Mouse (Mus musculus) frontal cortex, postnatal 14 days (tissue): ENCODE measurements at regions not wholly inside any gene's neighbourhood (a gene's known extent, or its start where the extent isn't known, plus 50 kb on each side); places are given as distances from the start of the nearest gene placed in this dataset.
A peak's percentile ranks its signal among the peaks of the same experiment; 100 is the strongest.

Experiments
- DNase-seq, 2 experiments: peaks; one replicate each; pipeline ENCODE4 v3.0.0; 2022; ENCODE audit warnings: low spot score in 2 of 2

DNA sequence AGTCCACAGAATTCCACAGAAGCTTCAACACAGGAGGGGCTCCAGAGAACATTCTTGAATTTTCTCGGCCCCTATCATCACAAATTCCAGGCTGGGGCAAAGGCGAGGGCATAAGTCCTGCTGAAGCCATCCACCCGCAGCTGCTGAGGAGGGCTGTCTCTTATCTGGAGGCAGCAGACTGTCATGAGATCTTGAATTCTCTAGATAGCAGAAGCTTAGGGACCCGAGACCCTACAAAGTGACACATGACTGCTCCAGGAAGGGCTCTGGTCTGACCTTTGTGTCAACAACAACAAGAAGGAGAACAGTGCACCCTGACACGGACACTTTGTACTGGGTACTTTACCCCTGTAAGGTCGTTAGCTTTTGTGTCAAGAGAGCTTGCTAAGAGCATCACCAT is 57.2 kb downstream of the Lao1 start:
- no peak for DNase-seq

DNA sequence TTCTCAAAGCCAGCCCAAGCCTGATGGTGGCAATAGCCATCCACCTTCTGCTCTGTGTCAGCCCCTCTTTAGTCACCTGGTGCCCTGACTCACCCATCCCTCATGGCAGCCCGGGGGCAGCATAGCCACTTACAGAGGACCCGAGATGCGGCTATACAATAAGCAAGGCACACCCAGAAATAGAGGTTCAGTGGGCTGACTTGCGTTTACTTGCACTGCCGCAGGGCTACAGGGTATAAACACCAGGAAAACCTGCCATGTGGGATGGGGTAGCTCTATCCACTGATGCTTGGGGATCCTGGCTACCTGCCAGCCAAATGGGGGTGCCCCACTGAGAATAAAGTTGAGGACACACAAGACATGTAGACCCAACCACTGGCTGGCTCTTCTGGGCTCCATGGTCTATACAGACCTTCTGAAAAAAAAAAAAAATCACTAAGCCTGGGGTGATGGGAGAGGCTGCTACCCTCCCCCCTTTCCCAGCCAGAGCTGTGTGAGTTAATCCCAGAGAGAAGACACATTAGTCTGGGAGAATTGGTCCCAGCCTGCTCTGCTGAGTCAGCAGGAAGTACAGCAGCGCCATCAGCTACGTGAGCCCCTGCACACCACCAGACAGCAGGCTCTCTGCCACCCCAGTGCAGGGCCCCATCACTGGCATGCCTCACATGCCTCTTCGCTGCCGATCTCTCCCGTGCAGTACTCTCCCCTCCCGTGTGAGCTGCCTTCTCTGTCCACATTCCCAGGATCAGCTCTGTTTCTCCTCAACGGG is 57.8 kb downstream of the Lao1 start:
- DNase-seq: no peak

DNA sequence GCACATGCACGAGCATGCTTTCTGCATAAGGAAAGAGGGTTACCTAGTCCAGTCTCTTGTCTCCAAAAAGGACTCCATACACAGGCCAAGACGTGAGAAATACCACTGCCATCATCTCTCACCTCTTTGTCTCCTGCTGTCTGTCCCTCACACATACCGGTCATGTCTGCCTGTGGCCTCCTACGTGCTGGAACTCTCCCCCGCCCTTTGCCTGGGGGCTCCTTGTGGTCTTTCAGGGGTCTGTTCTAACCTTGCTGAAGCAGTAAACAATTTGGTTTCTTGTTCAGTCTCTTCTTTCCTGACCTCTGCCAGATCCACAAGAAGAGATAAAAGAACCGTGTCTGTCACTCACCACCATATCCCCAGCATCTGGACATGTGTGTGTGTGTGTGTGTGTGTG is 61.0 kb downstream of the Lao1 start:
- DNase-seq: no peak

DNA sequence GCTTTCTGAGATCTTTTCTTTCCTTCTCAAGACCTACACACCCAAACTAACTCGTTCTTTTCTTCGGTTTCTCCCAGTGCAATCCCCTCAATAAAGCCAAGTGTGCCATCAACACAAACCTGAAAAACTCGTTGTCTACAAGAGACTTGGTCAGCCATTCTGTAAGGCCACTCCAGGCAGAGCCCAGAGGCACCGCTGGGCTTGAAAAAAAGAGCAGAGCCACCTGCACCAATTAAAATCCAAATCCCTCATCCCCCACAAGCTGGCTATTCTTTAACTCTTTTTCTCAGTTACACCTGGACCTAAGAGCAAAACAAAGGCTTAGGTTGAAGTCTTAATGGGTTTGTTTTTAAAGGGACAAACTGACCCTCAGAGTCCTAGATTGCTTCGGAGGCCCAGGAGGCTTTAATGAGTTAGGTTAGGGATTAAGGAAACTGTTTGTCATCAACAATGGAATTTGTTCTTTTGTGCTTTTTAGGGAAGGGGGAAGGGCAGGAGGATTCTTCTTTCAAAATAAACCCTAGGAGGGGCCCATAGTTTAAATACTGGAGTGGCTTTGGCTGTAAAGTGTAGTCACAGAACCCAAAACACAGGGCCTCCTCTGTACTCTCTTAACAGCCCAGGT is 65.0 kb downstream of the Lao1 start:
- no peak for DNase-seq

DNA sequence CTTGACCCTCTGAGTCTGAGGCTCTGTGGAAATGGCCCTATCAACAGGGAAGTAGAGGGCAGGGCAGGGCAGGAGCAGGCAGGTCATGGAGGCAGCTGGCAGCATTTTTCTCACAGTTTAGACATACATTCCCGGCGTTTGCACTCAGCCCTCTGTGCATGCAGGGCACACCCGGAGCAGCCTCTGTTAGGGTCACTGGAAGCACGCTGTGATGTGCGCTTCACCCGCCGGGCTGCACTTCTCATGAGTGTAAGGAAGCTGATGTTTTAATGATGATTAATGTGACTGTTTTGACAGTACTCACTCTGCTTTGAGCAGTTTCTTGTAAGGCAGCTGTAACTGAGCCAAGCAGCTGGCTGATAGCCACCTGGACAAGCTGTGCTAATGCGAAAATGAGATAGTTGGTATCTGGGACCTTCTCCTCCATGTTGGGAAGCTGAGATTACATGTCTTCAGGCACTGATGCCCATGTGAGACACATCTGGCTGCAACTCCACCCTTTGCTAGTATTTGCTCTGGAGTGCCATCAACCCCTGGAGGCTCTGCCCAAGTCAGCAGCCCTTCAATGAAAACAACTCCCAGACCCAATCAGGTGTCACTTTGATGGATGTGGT is 66.9 kb downstream of the Lao1 start:
- DNase-seq: no peak

DNA sequence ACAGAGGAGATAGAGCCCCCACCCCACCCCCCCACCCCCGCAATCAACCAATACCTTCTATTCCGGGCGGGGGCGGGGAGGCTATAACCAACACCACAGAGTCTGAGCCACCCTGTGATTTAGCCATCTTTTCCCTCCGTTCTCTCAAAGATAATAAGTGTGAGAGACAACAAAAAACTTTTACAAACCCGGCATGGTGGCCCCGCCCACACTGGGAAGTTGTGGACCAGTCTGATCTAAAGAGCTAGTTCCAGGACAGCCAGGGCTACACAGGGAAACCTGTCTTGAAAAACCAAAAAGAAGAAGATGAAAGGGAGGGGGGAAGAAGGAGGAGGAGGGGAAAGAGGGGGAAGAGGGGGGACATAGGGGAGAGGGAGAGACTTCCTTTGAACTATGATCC is 67.7 kb downstream of the Lao1 start:
- DNase-seq: no peak

DNA sequence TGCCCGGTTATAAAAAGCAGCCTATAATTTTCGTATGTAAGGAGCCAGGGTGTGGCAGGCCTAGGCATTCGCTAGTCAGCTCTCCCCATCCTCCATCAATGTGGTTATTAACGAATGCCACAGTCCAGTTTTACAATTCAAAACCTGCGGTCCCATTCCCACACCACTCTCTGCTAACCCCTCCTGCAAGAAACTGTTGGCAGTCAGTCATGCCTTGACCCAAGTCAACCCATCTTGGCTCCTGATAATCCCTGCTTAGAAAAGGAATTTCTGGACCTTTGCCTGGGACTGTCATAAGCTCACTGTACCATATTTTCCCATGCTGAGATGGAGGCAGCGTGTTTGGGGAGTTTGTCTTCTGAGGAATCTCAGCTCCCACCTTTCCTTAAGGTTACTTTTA is 68.4 kb downstream of the Lao1 start:
- DNase-seq: no peak

DNA sequence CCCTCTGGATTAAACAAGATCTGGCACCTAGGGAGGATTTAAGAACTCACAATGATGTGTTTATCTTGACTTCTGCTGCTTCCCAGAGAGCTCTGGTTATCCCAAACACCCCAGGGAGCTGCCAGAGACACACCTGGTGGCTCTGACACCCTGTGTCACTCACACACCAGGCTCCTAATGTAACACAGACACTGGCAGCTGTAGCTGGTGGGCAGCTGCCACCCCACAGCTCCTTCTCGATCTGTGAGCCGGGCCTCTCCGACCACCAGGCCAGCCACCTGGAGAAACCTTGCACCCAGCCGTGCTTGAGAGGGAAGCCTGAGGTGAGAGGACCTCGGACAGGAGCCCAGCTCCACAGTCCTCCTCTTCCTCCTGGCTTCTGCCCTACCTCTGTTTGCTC is 69.5 kb downstream of the Lao1 start:
- no peak for DNase-seq

DNA sequence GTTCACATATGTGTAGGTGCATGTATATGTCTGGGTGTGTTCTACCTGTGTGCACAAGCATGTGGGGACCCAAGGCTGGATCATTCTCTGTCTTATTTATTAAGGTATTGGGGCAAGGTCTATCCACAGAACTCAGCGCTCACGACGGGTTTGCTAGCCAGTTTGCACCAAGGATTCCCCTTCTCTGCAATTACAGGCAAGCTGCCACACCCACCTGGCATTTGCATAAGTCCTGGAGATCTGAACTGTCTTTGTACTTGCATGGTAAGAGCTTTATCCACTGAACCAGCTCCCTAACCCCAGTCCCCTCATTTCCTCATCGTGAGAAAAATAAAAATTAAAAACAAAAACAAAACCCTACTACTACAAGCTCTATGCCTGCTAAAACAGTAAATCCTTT is 71.6 kb downstream of the Lao1 start:
- no peak for DNase-seq

DNA sequence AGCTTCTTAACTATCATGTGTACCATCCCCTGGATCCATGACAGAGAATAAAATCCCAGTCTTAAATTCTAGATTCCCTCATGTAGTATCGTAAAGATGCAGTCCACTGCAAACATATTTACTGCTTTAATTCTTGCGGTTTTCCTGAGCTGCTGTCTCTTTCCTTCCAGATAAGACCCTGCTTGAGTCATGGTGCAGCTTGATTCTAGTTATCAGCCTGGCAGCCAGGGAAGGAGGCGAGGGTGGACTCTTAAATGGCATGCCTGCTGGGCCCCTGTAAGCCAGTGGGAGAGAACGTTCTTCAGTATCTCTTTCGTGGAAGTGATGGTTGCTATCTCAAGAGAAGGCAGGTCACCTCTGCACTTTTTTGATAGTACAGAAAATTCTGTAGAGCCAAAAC is 71.9 kb upstream of the Slc2a1 start:
- no peak for DNase-seq

DNA sequence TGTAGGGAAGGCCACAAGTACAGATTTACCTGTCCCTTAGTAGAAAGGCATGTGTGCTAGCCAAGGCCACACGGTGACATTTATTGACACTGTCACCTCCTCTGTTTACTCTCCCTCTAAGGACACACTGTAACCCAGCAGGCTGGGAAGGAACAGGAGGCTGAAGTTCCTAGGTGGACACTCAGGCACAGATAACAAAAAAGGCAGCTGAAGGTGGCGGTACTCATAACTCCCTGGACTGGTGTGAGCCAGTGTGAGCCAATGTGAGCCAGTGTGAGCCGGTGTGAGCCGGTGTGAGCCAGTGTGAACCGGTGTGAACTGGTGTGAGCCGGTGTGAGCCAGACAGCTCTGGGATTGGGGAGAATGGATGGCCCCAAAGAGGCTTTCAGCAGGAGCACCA is 68.5 kb upstream of the Slc2a1 start:
- no peak for DNase-seq

DNA sequence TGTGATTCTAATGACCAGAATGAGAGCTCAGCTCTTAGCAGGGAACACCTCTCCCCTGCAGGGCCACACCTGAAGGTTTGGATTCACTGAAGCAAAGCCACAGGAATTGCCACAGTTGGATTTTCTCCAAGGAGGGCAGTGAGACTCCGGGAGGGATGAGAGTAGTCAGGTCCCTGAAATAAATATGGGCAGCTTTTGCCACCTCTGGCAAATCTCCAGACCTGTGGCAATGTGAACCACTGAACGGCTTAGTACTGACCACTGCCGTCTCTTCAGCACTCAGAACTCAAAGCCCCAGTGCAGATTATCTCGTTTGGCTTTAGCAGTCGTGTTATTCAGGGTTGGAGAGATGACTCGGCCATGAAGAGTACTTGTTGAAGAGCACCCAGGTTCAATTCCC is 66.9 kb upstream of the Slc2a1 start:
- no peak for DNase-seq

DNA sequence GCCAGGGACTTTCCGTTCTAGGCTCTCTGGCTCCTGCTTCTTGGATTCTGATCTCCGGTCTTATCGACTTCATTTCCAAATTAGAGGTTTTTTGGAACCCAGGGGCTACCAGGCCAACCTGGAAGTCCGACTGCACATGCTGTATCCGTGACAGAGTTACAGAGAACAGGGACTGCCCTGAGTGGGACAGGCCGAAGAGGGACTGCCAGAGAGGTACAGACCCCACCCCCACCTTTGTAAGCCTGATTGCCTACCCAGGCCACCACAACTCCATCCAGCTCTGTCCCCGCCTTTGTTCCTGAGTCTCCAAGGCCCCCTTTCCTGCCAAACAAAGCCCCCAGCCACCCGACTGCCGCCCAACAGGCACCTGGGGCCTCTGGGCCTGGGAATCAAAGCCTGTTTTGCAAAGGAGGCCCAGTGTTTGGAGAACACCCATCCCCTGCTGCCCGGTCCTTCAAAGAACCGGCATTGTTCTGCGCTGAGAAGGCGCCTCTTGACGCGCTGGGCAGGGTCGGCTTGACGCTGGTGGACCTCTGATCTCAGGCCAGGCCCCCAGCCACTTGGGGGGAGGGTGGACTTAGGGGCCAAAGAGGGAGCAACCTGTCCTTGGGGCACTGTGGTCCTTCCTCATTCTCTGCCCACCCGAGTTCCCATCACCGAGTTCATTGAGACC is 64.4 kb upstream of the Slc2a1 start:
- peak in 1 of 2 experiments; percentile 17 for DNase-seq

DNA sequence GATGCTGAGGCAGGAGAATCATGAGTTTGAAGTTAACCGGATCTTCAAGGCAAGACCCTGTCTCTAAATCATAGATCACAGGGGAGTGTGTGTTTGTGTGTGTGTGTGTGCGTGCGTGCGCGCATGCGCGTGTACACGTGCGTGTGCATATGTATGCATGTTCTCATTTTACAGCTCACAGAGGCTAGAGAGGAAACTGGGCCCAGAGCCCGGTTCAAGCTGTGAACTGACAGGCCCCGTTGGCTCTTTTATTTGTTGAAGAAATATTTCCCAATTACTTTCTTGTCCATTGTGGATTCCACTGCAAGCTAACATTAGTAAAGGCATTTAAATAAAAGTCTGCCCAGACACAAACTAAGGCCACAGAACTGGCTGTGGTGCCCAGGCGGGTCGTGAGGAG is 63.7 kb upstream of the Slc2a1 start:
- DNase-seq: no peak

DNA sequence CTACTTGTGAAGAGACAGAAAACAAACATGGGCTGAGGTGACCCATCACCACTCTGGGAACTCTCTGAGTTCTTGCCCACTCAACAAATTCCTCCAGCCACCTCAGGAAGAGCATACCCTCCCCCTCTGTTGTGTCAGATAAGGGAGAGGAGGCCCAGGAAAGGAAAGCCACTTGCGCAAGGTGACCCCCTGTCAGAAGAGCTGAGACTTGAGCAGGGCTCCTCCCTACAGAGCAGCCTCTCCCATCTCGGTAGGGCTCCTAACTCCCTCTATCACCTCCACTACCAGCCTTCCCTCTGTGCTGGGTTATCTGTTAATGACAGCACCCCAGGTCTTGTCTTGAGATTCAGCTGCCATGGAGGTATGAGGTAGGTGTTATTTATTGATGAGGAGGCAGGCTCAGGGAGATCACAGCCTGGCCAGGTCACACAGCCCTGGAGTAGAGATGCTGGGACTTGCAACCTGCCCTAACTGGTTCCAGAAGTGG is 57.6 kb upstream of the Slc2a1 start:
- DNase-seq: no peak

DNA sequence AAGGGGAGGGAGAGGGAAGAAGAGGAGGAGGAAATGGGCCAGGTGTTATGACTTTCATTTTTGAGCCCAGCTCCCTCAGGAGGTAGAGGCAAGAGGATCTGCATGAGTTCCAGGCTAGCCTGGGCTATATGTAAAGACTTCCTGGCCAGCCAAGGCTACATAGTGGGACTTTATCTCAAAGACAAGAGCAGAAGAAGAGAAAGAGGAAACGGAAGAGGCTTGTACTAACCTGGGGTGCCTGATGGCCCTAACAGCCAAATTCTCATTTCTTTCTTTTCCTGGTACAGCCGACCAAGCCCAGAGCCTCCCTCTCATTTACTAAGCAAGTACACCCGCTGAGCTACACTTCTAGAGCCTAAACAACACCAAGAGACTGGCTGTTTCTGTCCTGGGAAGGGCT is 56.0 kb upstream of the Slc2a1 start:
- no peak for DNase-seq

DNA sequence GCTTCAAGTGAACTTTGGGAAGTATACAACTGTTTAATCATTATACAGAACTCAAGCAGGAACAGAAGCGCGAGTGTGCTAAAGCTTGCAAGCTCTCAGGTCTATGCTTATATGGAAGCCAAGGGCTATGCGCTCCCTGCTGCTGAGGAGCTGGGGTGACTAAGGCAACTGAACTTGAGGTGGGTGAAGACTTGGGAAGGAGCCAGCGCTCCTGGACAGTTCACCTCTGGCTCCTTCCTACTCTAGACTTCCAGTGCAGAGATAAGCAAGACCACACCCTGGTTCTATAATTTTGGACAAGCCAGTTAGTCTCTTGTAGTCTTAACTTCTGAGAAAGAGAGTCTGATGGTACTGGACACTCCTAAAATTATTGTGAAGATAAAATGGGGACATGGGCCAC is 55.3 kb upstream of the Slc2a1 start:
- DNase-seq: no peak

DNA sequence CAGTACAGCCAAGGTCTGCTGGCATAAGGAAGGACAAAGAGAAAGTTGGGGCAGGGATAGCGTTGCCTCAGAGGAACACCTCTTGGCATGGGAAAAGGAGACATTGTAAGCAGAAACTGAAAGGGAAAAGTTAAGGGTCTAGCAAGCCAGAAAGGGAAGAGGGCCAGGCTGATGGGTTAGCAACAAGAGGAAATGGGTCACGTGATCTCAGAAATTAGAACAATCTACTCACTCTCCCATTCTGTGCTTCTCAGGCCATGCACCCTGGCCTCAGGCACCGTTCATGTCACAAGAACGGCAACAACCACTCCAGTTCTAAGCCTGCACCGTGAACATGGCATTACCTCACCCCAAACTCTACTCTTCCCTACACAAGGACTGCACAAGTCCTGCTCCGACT is 54.8 kb upstream of the Slc2a1 start:
- DNase-seq: no peak

DNA sequence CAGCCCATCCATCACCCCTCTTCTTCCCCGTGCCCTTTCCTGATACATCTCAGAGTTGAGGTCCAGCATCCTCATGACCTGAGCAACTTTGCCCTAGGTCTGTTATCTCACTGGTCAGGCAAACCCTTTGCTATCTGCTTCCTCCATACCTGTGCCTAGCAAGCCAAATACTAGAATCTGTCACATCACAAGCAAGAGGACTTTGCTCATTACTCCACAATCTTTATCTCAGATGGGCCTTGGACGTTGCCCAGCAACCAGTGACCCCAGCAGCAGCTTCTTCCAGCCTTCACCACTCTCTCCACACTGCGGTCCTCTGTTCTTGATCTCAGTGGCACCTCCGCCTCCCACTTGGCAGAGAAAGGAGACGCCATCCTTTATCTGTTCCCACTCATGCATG is 54.4 kb upstream of the Slc2a1 start:
- no peak for DNase-seq

DNA sequence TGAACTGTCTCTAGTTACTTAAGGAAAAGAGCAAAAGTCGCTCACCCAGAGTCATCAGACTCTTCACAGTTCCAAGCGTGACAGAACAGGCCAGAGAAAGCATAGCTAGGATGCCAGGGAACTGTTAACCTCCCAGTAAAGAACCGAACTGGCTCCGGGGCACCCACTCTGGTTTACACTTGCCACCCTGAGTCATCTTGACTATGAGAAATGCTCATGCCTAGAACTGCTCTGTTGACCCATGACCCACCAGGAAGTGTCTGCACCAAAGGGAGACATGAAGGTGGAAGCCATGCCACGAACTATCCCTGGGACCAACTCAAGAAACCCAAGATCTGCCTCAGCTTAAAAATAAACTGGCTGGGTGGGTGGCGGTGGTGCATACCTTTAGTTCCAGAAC is 51.3 kb upstream of the Slc2a1 start:
- no peak for DNase-seq

DNA sequence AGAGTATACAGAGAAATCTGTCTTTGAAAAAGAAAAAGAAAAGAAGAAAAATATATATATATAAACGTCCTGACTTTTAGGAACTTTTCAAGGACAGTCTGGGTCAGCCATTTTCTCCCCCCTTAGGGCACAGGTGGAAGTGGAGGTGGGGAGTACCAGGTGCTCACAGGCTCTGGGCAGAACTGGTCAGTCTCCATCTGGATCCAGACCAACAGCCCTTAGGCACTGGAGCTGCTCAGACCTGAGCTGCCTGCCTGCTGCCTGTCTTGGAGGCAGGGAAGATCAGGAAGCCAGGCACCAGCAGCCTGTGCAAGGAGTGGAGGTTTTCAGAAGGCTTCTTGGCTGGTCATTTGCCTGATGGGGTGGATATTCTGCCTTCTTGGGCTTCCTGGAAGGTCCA is 50.7 kb upstream of the Slc2a1 start:
- no peak for DNase-seq
